ENCODE assay signal across 9 mouse cellular contexts in genomic region chr13:114235892-114236291, GRCm38 (mm10).
"Had no signal": no experiment of that assay in that cellular context is flagged by ENCODE, and none has a peak within 500 bp of the region (broad histone marks: within the 10 kb centered on the region; RNA-seq: fewer than 3 reads in every experiment).

No protein-coding gene starts in this region.

- DNase-seq: lung, adult 18-20 months; lung, embryonic 14.5 days; lung, postnatal 10 days; lung, postnatal 4 days; midbrain, embryonic 14.5 days; right cerebral cortex, postnatal 14 days; thymus, adult 18-20 months; thymus, postnatal 14 days; thymus, postnatal 36 days had no signal
